Mouse (Mus musculus): ENCODE data around the gene 1700019D03Rik. TPM values are rescaled to one million over a fixed set of nuclear protein-coding genes. Genes with fewer than 3 reads are reported as not detected.

Gene 1700019D03Rik
- polyA plus RNA-seq, 1 experiment from 2014 or later = 1.4 TPM

DNA sequence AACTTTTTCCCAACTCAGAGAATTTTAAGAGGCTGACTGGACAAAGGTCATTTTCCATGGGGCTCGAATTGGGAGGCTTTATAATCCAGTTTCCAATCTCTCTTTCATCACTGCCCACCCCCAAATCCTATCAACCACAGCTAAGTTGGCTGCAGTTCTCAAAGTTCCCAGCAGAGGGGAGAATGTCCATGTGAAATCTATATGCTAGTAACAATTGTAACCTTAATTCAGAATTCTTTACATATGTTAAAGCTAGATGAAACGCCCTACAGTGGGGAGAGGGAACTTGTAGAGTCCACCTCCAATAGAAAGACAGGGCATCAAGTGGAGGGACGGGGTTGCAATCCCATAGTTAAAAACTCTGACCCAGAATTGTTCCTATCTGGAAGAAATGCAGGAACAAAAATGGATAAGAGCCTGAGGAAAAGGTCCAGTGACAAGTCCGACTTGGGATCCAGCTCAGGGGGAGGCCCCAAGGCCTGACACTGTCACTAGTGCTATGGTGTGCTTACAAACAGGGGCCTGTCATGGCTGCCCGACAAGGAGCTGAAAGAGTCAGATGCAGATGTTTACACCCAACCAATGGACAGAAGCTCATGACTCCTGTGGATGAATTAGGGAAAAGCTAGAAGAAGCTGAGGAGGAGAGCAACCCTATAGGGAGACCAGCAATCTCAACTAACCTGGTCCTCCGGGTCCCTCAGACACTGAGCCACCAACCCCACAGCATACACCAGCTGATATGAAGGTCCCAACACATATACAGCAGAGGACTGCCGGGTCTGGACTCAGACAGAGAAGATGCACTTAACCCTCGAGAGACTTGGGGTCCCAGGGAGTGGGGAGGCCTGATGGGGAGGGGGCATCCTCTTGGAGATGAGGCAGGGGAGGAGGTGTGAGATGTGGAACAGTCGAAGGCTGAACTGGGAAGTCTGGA lies 33.4 kb upstream of the 1700019D03Rik start:
- Histone ChIP-seq H3K36me3 (replicated peaks; ENCODE audit: insufficient read depth, low read length) (no peaks in the 10 kb centered on the region), H3K4me1 (ENCODE audit: insufficient read depth) (no peaks in the 10 kb centered on the region), H3K27me3 (ENCODE audit: insufficient read depth, low read length) (no peaks in the 10 kb centered on the region), H3K4me2 (ENCODE audit: low read depth, low read length) (no peak overlapping the region), H3K27ac (ENCODE audit: low read depth) (no peak overlapping the region), H3K9me3 (ENCODE audit: low read length) (no peaks in the 10 kb centered on the region), H3K4me3 (ENCODE audit: low read depth, low read length) (no peak overlapping the region), H3K9ac (replicated peaks) (no peak overlapping the region)
- TF ChIP-seq CTCF (IDR thresholded peaks at IDR 0.05; ENCODE audit: low read depth) (peak; percentile 74), EP300 (IDR thresholded peaks at IDR 0.05; ENCODE audit: low read depth) (no peak)
- 45% methylated on average over 9 of the region's 9 CpGs for WGBS (ENCODE audit: insufficient replicate concordance)
- ATAC-seq (no peak), DNase-seq (peak; percentile 59)

DNA sequence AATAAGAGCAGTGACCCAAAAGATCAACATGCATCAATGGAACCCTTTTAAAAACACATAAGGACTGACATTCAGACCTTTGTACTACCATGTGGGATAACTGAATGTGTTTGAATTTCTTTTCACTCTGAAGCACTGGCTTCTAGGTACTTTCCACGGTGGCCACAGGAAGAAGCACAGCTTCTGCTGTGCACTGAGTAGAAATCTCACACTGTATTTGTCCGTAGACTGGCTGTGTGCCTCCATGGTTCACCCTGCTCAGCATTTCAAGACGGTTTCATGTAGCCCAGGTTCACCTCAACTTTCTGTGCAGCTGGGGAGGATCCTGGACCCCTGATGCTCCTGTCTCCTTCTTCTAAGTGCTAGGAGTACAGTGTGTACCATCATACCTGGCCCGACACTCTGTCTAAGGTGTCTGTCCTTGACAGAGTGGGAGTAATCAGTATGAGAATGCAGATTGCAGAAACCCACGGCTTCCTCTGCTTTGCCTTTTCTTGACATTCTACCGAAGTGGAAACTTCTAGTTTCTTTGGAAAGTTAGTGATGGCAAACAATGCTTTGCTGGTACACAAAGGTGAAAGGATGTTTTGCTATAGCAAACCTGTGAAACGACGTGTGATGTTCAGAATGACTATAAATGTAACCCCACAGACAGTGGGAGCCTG lies 29.9 kb upstream of the 1700019D03Rik start:
- 68% methylated on average over 8 of the region's 8 CpGs for WGBS (ENCODE audit: insufficient replicate concordance)

DNA sequence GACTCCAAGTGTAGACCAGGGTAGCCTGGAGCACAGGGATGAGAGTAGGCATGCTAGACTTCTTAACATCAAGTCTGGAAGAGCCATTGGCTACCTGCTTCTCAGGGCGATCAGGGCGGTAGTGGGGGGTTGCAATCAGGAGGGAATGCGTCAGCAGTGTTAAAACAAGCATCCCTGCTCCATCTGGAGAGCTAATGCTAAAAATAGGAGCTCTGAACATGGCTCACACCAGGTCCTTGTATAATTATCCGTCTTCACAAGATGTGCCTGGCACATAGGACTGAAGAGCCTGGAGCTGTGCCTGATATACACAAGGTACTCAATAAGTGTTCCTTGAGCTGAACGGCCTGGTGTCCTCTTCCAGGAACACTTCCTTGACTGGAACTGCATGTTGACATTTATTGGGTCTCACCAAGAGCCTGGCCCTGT lies 17.5 kb upstream of the 1700019D03Rik start:
- WGBS (ENCODE audit: insufficient replicate concordance) = 80% methylated on average over 5 of the region's 5 CpGs
- Histone ChIP-seq H3K4me3 (ENCODE audit: low read depth, low read length) (no peak overlapping the region), H3K27ac (ENCODE audit: low read depth) (no peak overlapping the region), H3K36me3 (replicated peaks; ENCODE audit: insufficient read depth, low read length) (no peaks in the 10 kb centered on the region), H3K4me1 (ENCODE audit: insufficient read depth) (no peaks in the 10 kb centered on the region), H3K4me2 (ENCODE audit: low read depth, low read length) (no peak overlapping the region), H3K9ac (replicated peaks) (no peak overlapping the region), H3K27me3 (ENCODE audit: insufficient read depth, low read length) (no peaks in the 10 kb centered on the region), H3K9me3 (ENCODE audit: low read length) (no peaks in the 10 kb centered on the region)
- TF ChIP-seq EP300 (IDR thresholded peaks at IDR 0.05; ENCODE audit: low read depth) = no peak
- no peak for TF ChIP-seq CTCF (IDR thresholded peaks at IDR 0.05; ENCODE audit: low read depth)
- DNase-seq = no peak
- ATAC-seq = no peak

More for the DNA sequence above, 29.9 kb upstream of the 1700019D03Rik start:
- Histone ChIP-seq H3K4me3 (ENCODE audit: low read depth, low read length) (no peak overlapping the region), H3K9me3 (ENCODE audit: low read length) (no peaks in the 10 kb centered on the region), H3K27ac (ENCODE audit: low read depth) (no peak overlapping the region), H3K27me3 (ENCODE audit: insufficient read depth, low read length) (no peaks in the 10 kb centered on the region), H3K4me1 (ENCODE audit: insufficient read depth) (no peaks in the 10 kb centered on the region), H3K4me2 (ENCODE audit: low read depth, low read length) (no peak overlapping the region), H3K9ac (replicated peaks) (no peak overlapping the region), H3K36me3 (replicated peaks; ENCODE audit: insufficient read depth, low read length) (no peaks in the 10 kb centered on the region)
- DNase-seq (no peak), ATAC-seq (no peak)
- TF ChIP-seq EP300 (IDR thresholded peaks at IDR 0.05; ENCODE audit: low read depth) (no peak), CTCF (IDR thresholded peaks at IDR 0.05; ENCODE audit: low read depth) (no peak)

DNA sequence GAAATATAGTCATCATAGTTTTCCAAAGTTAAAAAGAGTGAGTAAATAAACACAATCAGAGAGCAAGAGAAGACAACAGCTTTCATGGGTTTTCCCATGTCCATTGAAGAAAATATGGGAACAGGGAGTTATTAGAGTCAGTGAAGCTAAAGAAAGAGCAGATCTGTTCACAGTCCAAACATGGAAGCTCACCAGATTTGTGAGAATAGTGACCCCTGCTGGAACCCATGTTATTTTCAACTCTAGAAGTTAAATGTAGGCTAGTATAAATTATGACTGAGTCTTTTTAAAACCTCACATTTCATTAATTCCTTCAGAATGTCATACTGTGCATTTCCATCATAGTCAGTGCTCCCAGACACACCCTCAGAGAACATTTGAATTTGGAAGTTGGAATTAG lies 12.6 kb upstream of the 1700019D03Rik start:
- H3K36me3 ChIP-seq (replicated peaks; ENCODE audit: insufficient read depth, low read length) = no peaks in the 10 kb centered on the region

DNA sequence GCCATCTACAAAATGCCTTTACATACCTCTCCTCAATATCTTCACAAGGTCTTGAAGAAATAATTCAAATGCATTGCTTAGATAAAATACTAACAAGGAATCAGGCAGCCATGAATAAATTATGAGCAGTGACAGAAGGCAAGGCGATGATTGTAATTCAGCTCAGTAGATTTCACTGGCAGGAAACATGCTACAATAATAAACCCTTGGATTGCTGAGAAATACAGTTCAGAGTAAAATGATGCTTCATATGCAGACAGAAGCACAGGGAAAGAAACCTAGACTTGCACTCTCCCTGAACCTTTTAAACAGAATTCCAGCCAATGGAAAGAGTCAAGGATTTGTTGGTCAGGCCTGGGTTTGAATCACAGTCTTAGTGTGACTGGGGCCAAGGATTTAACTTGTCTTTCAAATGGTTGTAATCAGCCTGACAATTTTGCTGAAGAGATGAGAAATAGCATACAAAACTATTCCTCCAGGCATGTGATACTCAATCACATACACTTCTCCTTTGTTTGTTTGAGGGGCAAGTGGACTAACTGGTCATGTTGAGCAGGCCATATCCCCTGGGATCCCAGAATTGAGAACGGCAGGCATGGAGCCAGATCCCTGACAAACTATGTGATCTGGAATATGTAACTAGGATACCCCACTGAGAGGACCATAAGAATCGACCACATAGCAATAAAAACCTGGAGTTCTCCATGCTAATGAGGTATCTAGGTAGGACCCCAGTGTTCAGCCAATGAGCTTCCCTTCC lies 1.1 kb downstream of the 1700019D03Rik start:
- ATAC-seq (no peak), DNase-seq (no peak)
- H3K27ac ChIP-seq (ENCODE audit: low read depth) = no peak overlapping the region
- H3K4me3 ChIP-seq (ENCODE audit: low read depth, low read length) = no peak overlapping the region
- H3K9me3 ChIP-seq (ENCODE audit: low read length) = no peaks in the 10 kb centered on the region
- 67% methylated on average over 3 of the region's 3 CpGs for WGBS (ENCODE audit: insufficient replicate concordance)
- H3K36me3 ChIP-seq (replicated peaks; ENCODE audit: insufficient read depth, low read length) = no peaks in the 10 kb centered on the region
- no peaks in the 10 kb centered on the region for H3K27me3 ChIP-seq (ENCODE audit: insufficient read depth, low read length)
- H3K9ac ChIP-seq (replicated peaks) = no peak overlapping the region
- H3K4me2 ChIP-seq (ENCODE audit: low read depth, low read length) = no peak overlapping the region
- no peaks in the 10 kb centered on the region for H3K4me1 ChIP-seq (ENCODE audit: insufficient read depth)
- no peak for TF ChIP-seq EP300 (IDR thresholded peaks at IDR 0.05; ENCODE audit: low read depth)
- TF ChIP-seq CTCF (IDR thresholded peaks at IDR 0.05; ENCODE audit: low read depth) = no peak

More for the DNA sequence above, 12.6 kb upstream of the 1700019D03Rik start:
- H3K27ac ChIP-seq (ENCODE audit: low read depth) = no peak overlapping the region
- H3K9me3 ChIP-seq (ENCODE audit: low read length) = no peaks in the 10 kb centered on the region
- peak; percentile 16; the same call in 1 of the 2 replicates for TF ChIP-seq CTCF (IDR thresholded peaks at IDR 0.05; ENCODE audit: low read depth)
- TF ChIP-seq EP300 (IDR thresholded peaks at IDR 0.05; ENCODE audit: low read depth) = no peak
- DNase-seq (no peak), ATAC-seq (no peak)
- H3K4me2 ChIP-seq (ENCODE audit: low read depth, low read length) = no peak overlapping the region
- no peak overlapping the region for H3K9ac ChIP-seq (replicated peaks)
- H3K4me1 ChIP-seq (ENCODE audit: insufficient read depth) = no peaks in the 10 kb centered on the region
- no peaks in the 10 kb centered on the region for H3K27me3 ChIP-seq (ENCODE audit: insufficient read depth, low read length)
- H3K4me3 ChIP-seq (ENCODE audit: low read depth, low read length) = no peak overlapping the region

DNA sequence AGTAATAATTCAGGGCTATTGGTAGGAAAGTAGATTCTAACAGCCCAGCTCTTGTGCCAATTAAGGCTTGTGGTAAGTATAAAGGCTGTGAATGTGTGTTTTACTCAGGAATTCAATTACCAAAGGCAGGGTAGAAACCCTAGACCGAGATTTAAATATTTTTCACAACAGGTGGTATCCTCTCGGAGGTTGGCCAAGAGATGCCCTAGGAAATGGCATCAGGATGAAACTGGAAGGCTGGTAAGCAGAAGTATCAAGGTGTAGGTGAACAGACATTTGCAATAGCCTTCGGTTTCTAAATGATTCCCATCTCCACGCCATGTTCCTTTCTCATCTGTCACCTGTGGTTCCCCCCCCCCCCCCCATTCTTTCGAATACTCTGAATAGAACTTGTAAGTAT lies 4.4 kb downstream of the 1700019D03Rik start:
- WGBS (ENCODE audit: insufficient replicate concordance) = 66% methylated on average over 5 of the region's 5 CpGs
- TF ChIP-seq CTCF (IDR thresholded peaks at IDR 0.05; ENCODE audit: low read depth) = no peak
- no peak for TF ChIP-seq EP300 (IDR thresholded peaks at IDR 0.05; ENCODE audit: low read depth)
- H3K4me3 ChIP-seq (ENCODE audit: low read depth, low read length) = no peak overlapping the region

More for the DNA sequence above, 4.4 kb downstream of the 1700019D03Rik start:
- DNase-seq (no peak), ATAC-seq (no peak)
- Histone ChIP-seq H3K4me1 (ENCODE audit: insufficient read depth) (no peaks in the 10 kb centered on the region), H3K27me3 (ENCODE audit: insufficient read depth, low read length) (no peaks in the 10 kb centered on the region), H3K36me3 (replicated peaks; ENCODE audit: insufficient read depth, low read length) (no peaks in the 10 kb centered on the region), H3K9me3 (ENCODE audit: low read length) (no peaks in the 10 kb centered on the region), H3K27ac (ENCODE audit: low read depth) (no peak overlapping the region), H3K4me2 (ENCODE audit: low read depth, low read length) (no peak overlapping the region), H3K9ac (replicated peaks) (no peak overlapping the region)

All from liver, postnatal 0 days (tissue).